Mouse (Mus musculus) intestine, embryonic 16.5 days (tissue): Measurements from ENCODE around the gene Epb41. TPM values are rescaled to one million over a fixed set of nuclear protein-coding genes. Genes with fewer than 3 reads are reported as not detected.

Experiments used
- ATAC-seq: fragments of 200-750 bp; cut with Nextera tagmentation; 2 replicates; pipeline ENCODE4 v1.8.0; 2017; ENCODE audit warnings: moderate TSS enrichment, moderate library complexity
- H3K27ac ChIP-seq: fragments of 300-500 bp; sonication (generic); 2 replicates; pipeline ENCODE4 v1.5.1; 2014; ENCODE audit warnings: mild to moderate bottlenecking, low read length
- H3K27me3 ChIP-seq: fragments of 300-500 bp; sonication (generic); replicated peaks from 2 replicates; pipeline ENCODE4 v1.6.1; 2014; ENCODE audit warnings: low read length, control low read depth, mixed read lengths; ENCODE audit not compliant: control insufficient read depth, insufficient read depth
- H3K36me3 ChIP-seq: fragments of 300-500 bp; sonication (generic); 2 replicates; pipeline ENCODE4 v1.6.1; 2014; ENCODE audit warnings: low read length, control low read depth; ENCODE audit not compliant: control insufficient read depth, insufficient read depth
- H3K4me1 ChIP-seq: fragments of 300-500 bp; sonication (generic); 2 replicates; pipeline ENCODE4 v1.6.1; 2014; ENCODE audit warnings: low read length, control low read depth, mixed read lengths; ENCODE audit not compliant: control insufficient read depth, insufficient read depth
- H3K4me2 ChIP-seq: fragments of 300-500 bp; sonication (generic); 2 replicates; pipeline ENCODE4 v1.6.1; 2014; ENCODE audit warnings: low read depth, low read length, control low read depth
- H3K4me3 ChIP-seq: fragments of 300-500 bp; sonication (generic); 2 replicates; pipeline ENCODE4 v1.5.1; 2014; ENCODE audit warnings: mild to moderate bottlenecking, low read length
- H3K9ac ChIP-seq: fragments of 300-500 bp; sonication (generic); 2 replicates; pipeline ENCODE4 v1.6.1; 2014; ENCODE audit warnings: low read depth, low read length
- H3K9me3 ChIP-seq: fragments of 300-500 bp; sonication (generic); 2 replicates; pipeline ENCODE4 v1.6.1; 2016; ENCODE audit warnings: low read length, control low read depth; ENCODE audit not compliant: control insufficient read depth
- WGBS: fragments of 180-500 bp; shearing (Covaris S2); extraction: QIAGEN DNeasy Blood & Tissue Kit; methylation state at CpG from one replicate; pipeline ENCODE4 v1.1.7; 2014; 5-methylcytosine and 5-hydroxymethylcytosine counted together
- polyA plus RNA-seq: library from polyadenylated mRNA; unstranded; fragments of >200 nt; fragmentation: Nextera tagmentation; extraction: Ambion mirVana; gene quantifications from 2 replicates; pipeline ENCODE4 v1.2.1, GENCODE M21; 2015

Epb41 gene
- polyA plus RNA-seq, 1 experiment from 2014 or later = 41.5 TPM

- H3K4me3 ChIP-seq = no peak overlapping the region
- 61% methylated on average over 8 of the region's 8 CpGs for WGBS
- H3K4me1 ChIP-seq = no peaks in the 10 kb centered on the region
- no peaks in the 10 kb centered on the region for H3K9me3 ChIP-seq
- H3K27ac ChIP-seq = no peak overlapping the region
- ATAC-seq = peak; percentile 66
- H3K9ac ChIP-seq = no peak overlapping the region
- no peak overlapping the region for H3K4me2 ChIP-seq
- peaks cover 25% of the 10 kb centered on the region for H3K36me3 ChIP-seq
- H3K27me3 ChIP-seq = no peaks in the 10 kb centered on the region
Measured at GRCm38 (mm10) chr4:131904478-131904877, 170.6 kb downstream of the Epb41 start.

DNA sequence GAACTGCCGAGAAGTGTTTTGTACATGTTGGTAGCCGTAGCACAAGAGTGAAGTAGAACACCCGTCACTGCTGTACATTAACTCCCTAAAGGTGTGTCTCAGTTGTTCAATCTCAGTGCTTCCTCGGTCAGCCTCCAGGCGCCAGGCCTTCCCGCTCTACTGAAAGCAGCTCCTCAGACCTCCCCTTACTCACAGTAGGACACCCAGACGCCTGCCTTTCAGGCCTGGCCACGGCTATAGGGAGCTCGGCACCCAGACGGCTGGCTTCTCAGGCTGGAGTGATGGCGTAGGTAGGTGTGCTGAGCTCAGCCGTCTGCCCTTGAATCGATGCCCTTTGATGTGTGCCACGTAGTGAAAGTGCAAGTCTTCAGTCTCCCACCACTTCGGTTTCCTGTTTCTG, 174.0 kb downstream of the Epb41 start:
- Histone ChIP-seq H3K4me1 (no peaks in the 10 kb centered on the region), H3K9me3 (no peaks in the 10 kb centered on the region), H3K4me2 (no peak overlapping the region), H3K4me3 (no peak overlapping the region), H3K9ac (no peak overlapping the region), H3K36me3 (peaks cover 26% of the 10 kb centered on the region), H3K27ac (no peak overlapping the region), H3K27me3 (no peaks in the 10 kb centered on the region)
- WGBS = 89% methylated on average over 15 of the region's 15 CpGs
- no peak for ATAC-seq

DNA sequence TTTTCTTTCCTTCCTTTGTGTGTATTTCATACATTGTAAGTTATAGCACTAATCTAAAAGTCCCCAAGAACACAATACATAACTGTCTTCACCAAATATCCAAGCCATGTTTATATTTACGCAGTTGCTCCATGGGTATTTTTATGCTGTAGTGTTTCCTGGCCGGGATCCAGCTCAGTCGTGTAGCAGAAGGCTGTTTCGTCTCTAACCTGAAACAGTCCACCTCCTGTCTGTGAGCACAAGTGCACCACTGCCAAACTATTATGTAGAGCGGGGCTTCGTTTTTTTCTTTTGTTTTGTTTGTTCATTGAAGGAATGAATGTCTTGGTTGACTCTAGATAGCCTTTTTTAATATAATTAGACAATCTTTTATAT, 176.0 kb downstream of the Epb41 start:
- Histone ChIP-seq H3K9ac (no peak overlapping the region), H3K27me3 (no peaks in the 10 kb centered on the region), H3K4me1 (no peaks in the 10 kb centered on the region), H3K4me3 (no peak overlapping the region), H3K9me3 (no peaks in the 10 kb centered on the region), H3K4me2 (no peak overlapping the region), H3K27ac (no peak overlapping the region), H3K36me3 (peaks cover 26% of the 10 kb centered on the region)
- ATAC-seq = no peak
- 74% methylated on average over 6 of the region's 6 CpGs for WGBS

DNA sequence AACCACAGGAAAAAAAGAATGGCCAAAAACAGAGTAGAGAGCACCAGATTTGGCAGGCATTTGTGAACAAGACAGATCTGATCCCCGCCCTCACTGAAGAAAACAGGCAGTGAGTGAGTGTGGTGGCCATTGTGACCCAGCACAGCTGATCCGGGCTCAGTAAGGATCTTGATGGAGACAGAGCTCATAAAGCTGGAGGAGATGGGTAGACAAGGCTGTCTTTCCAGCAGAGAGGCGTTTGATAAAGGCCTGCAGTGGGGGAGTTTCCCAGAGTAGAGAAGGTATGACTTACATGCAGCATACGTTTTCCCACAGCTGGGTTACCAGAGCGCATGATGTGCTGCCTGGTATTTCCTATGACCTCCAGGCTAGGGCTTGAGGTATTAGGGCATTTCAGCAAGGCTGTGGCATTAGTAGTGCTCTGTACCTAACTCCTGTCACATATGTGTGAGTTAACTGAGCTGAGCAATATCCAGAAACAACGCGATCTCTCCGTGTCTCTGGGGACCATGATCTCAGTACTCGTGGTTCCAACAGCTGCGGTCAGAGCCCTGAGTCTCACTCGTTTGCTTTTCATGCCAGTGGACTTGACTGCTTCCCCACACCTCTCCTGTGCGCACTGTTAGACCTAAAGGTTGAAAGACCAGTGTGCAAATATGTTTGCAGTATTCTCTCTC, 176.5 kb downstream of the Epb41 start:
- Histone ChIP-seq H3K27ac (no peak overlapping the region), H3K9me3 (no peaks in the 10 kb centered on the region), H3K4me1 (no peaks in the 10 kb centered on the region), H3K9ac (no peak overlapping the region), H3K4me3 (no peak overlapping the region), H3K4me2 (no peak overlapping the region), H3K27me3 (no peaks in the 10 kb centered on the region), H3K36me3 (peaks cover 30% of the 10 kb centered on the region)
- 92% methylated on average over 12 of the region's 12 CpGs for WGBS
- ATAC-seq = no peak

DNA sequence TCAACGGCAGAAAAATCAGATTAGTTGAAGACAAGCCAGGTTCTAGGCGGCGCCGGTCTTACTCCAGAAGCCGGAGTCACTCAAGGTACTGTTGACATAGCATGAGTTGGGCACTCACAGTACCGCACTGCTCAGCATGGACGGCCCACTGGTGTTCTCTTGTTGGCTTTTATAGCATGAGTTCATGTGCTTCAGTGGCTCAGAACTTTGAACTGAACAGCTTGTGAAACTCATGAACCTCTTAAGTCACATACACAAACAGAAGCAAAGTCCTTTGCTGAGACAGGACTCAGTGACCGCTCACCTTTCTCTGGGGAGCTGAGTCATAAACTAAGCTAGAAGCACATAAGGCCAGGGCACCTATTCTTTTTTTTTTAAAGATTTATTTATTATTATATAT, 177.3 kb downstream of the Epb41 start:
- ATAC-seq = peak; percentile 93
- no peak overlapping the region for H3K9ac ChIP-seq
- 87% methylated on average over 8 of the region's 8 CpGs for WGBS
- no peak overlapping the region for H3K27ac ChIP-seq
- no peaks in the 10 kb centered on the region for H3K27me3 ChIP-seq
- no peak overlapping the region for H3K4me3 ChIP-seq
- peaks cover 33% of the 10 kb centered on the region for H3K36me3 ChIP-seq
- no peak overlapping the region for H3K4me2 ChIP-seq
- no peaks in the 10 kb centered on the region for H3K9me3 ChIP-seq
- no peaks in the 10 kb centered on the region for H3K4me1 ChIP-seq

GRCm38 (mm10) chr4:131897109-131897508, 178.0 kb downstream of the Epb41 start:
- Histone ChIP-seq H3K4me1 (no peaks in the 10 kb centered on the region), H3K36me3 (peaks cover 34% of the 10 kb centered on the region), H3K27ac (peak overlapping the region; percentile 57), H3K4me2 (no peak overlapping the region), H3K9me3 (no peaks in the 10 kb centered on the region), H3K27me3 (no peaks in the 10 kb centered on the region), H3K9ac (no peak overlapping the region), H3K4me3 (no peak overlapping the region)
- WGBS = 95% methylated on average over 5 of the region's 5 CpGs
- ATAC-seq = no peak

- ATAC-seq = no peak
- Histone ChIP-seq H3K36me3 (peaks cover 17% of the 10 kb centered on the region), H3K4me3 (no peak overlapping the region), H3K27ac (no peak overlapping the region), H3K4me1 (no peaks in the 10 kb centered on the region), H3K27me3 (no peaks in the 10 kb centered on the region), H3K4me2 (no peak overlapping the region), H3K9me3 (no peaks in the 10 kb centered on the region), H3K9ac (no peak overlapping the region)
- WGBS = 84% methylated on average over 3 of the region's 3 CpGs
Measured at GRCm38 (mm10) chr4:131890692-131891091, 184.4 kb downstream of the Epb41 start.

DNA sequence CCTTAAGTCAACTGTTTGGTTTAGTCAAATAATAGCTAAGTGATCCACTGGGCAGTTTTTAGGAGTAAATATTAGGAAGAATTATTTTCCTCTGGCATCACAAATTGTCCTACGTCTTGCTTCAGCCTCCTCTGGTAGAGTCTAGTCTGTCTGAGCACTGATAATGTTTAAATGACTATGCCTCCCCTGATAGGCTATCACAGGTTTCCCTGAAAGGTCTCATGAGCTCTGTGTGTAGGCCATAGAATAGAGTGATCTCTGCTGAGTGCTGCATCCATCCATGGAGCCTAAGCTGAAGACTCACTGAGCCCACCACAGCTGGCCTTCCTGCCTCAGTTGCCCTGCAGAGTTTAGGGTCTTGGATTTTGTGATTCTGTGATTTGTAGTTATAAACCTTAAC, 186.6 kb downstream of the Epb41 start:
- Histone ChIP-seq H3K4me1 (peaks cover 1% of the 10 kb centered on the region), H3K9ac (no peak overlapping the region), H3K36me3 (peaks cover 13% of the 10 kb centered on the region), H3K4me2 (no peak overlapping the region), H3K27ac (no peak overlapping the region), H3K4me3 (no peak overlapping the region), H3K27me3 (no peaks in the 10 kb centered on the region), H3K9me3 (no peaks in the 10 kb centered on the region)
- ATAC-seq = no peak
- WGBS = 76% methylated on average over 1 of the region's 1 CpGs

DNA sequence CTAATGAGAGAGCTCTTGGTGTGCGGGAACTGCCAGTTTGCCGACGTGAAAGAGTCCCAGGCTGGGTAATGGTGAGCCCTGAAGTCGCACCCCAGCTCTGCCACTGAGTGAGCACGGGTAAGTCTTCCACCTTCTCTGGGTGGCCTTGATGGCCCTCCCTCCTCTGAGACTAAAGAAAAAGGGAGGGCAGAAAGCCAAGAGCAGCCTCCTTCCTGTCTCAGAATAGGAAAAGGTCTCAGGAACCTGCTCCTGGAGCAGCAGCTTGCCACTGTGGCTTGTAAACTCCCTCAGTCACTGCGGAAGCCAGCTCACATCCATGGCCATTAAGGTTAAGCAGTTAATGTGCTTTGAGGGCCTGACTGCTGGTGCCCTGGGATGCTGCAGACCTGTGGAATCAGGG, 189.7 kb downstream of the Epb41 start:
- no peak overlapping the region for H3K27ac ChIP-seq
- H3K4me2 ChIP-seq = no peak overlapping the region
- H3K4me3 ChIP-seq = no peak overlapping the region
- H3K27me3 ChIP-seq = no peaks in the 10 kb centered on the region
- no peaks in the 10 kb centered on the region for H3K9me3 ChIP-seq
- H3K9ac ChIP-seq = no peak overlapping the region
- peaks cover 17% of the 10 kb centered on the region for H3K4me1 ChIP-seq
- 80% methylated on average over 6 of the region's 6 CpGs for WGBS
- H3K36me3 ChIP-seq = peaks cover 5% of the 10 kb centered on the region
- no peak for ATAC-seq

- Histone ChIP-seq H3K9me3 (no peaks in the 10 kb centered on the region), H3K27me3 (no peaks in the 10 kb centered on the region), H3K4me1 (peaks cover 20% of the 10 kb centered on the region), H3K36me3 (peaks cover 5% of the 10 kb centered on the region), H3K9ac (no peak overlapping the region), H3K27ac (no peak overlapping the region), H3K4me2 (no peak overlapping the region), H3K4me3 (no peak overlapping the region)
- ATAC-seq = no peak
- 74% methylated on average over 6 of the region's 6 CpGs for WGBS
Measured at GRCm38 (mm10) chr4:131883571-131883970, 191.6 kb downstream of the Epb41 start.
